Mouse (Mus musculus): ENCODE measurements around the gene Olfr959. TPM values are rescaled to one million over a fixed set of nuclear protein-coding genes. Genes with fewer than 3 reads are reported as not detected.

Gene Olfr959
- polyA plus RNA-seq, 1 experiment from 2014 or later = not detected

- Histone ChIP-seq H3K9ac (no peak overlapping the region), H3K4me1 (peaks cover 4% of the 10 kb centered on the region; the same call in 1 of the 2 replicates), H3K4me3 (no peak overlapping the region), H3K9me3 (no peaks in the 10 kb centered on the region), H3K36me3 (no peaks in the 10 kb centered on the region), H3K27me3 (no peaks in the 10 kb centered on the region), H3K27ac (no peak overlapping the region), H3K4me2 (replicated peaks) (no peak overlapping the region)
- no peak for ATAC-seq (ENCODE audit: insufficient number of reproducible peaks, insufficient read depth, low FRiP score, low TSS enrichment)
- WGBS = 42% methylated on average over 3 of the region's 3 CpGs
These were observed 17.6 kb downstream of the Olfr959 start for GRCm38 (mm10) chr9:39557529-39558348.

GRCm38 (mm10) chr9:39553946-39554345, 21.4 kb downstream of the Olfr959 start, which contains the start of gene Olfr958:
TSS of gene Olfr958 (minus strand) at chr9:39554054.
- H3K9me3 ChIP-seq = no peaks in the 10 kb centered on the region
- WGBS = 48% methylated on average over 2 of the region's 2 CpGs
- H3K36me3 ChIP-seq = no peaks in the 10 kb centered on the region
- H3K4me1 ChIP-seq = peaks cover 4% of the 10 kb centered on the region; the same call in 1 of the 2 replicates
- H3K27me3 ChIP-seq = no peaks in the 10 kb centered on the region
- no peak within 1 kb of the TSS for H3K4me2 ChIP-seq (replicated peaks)
- no peak for ATAC-seq (ENCODE audit: insufficient number of reproducible peaks, insufficient read depth, low FRiP score, low TSS enrichment)
- H3K27ac ChIP-seq = no peak within 1 kb of the TSS
- H3K4me3 ChIP-seq = no peak within 1 kb of the TSS
- no peak within 1 kb of the TSS for H3K9ac ChIP-seq

- Histone ChIP-seq H3K4me1 (no peaks in the 10 kb centered on the region), H3K4me3 (no peak overlapping the region), H3K36me3 (no peaks in the 10 kb centered on the region), H3K27ac (no peak overlapping the region), H3K27me3 (no peaks in the 10 kb centered on the region), H3K9ac (no peak overlapping the region), H3K9me3 (no peaks in the 10 kb centered on the region), H3K4me2 (replicated peaks) (no peak overlapping the region)
- 50% methylated on average over 5 of the region's 5 CpGs for WGBS
- ATAC-seq (ENCODE audit: insufficient number of reproducible peaks, insufficient read depth, low FRiP score, low TSS enrichment) = no peak
These were observed 24.6 kb downstream of the Olfr959 start for GRCm38 (mm10) chr9:39550806-39551205.

GRCm38 (mm10) chr9:39523616-39524285, 51.6 kb downstream of the Olfr959 start:
- no peak overlapping the region for H3K27ac ChIP-seq
- H3K9me3 ChIP-seq = no peaks in the 10 kb centered on the region
- H3K4me3 ChIP-seq = no peak overlapping the region
- H3K4me2 ChIP-seq (replicated peaks) = no peak overlapping the region
- H3K36me3 ChIP-seq = no peaks in the 10 kb centered on the region
- no peaks in the 10 kb centered on the region for H3K4me1 ChIP-seq
- 42% methylated on average over 1 of the region's 1 CpGs for WGBS
- H3K27me3 ChIP-seq = no peaks in the 10 kb centered on the region
- H3K9ac ChIP-seq = no peak overlapping the region
- no peak for ATAC-seq (ENCODE audit: insufficient number of reproducible peaks, insufficient read depth, low FRiP score, low TSS enrichment)

Other genes starting within 250 kb of the Olfr959 start
- gene Olfr948, start 249.5 kb downstream of the Olfr959 start, polyA plus RNA-seq (2016; fragmentation: Nextera tagmentation; extraction: Ambion mirVana) = not detected in 2 replicates
- gene Olfr951, start 188.2 kb downstream of the Olfr959 start, polyA plus RNA-seq (2016; fragmentation: Nextera tagmentation; extraction: Ambion mirVana) = not detected in 2 replicates
- not detected in 2 replicates for gene Olfr952, start 148.4 kb downstream of the Olfr959 start, polyA plus RNA-seq (2016; fragmentation: Nextera tagmentation; extraction: Ambion mirVana)
- gene Olfr954, start 118.9 kb downstream of the Olfr959 start, polyA plus RNA-seq (2016; fragmentation: Nextera tagmentation; extraction: Ambion mirVana) = not detected in 2 replicates
- not detected in 2 replicates for gene Olfr955, start 103.6 kb downstream of the Olfr959 start, polyA plus RNA-seq (2016; fragmentation: Nextera tagmentation; extraction: Ambion mirVana)
- gene Olfr44, start 81.6 kb downstream of the Olfr959 start, polyA plus RNA-seq (2016; fragmentation: Nextera tagmentation; extraction: Ambion mirVana) = not detected in 2 replicates
- gene Olfr957, start 59.8 kb downstream of the Olfr959 start, polyA plus RNA-seq (2016; fragmentation: Nextera tagmentation; extraction: Ambion mirVana) = not detected in 2 replicates
- gene Olfr958, start 21.5 kb downstream of the Olfr959 start, polyA plus RNA-seq (2016; fragmentation: Nextera tagmentation; extraction: Ambion mirVana) = not detected in 2 replicates
- 48.5 and 52.8 TPM in 2 replicates for gene AW551984, start 28.8 kb upstream of the Olfr959 start, polyA plus RNA-seq (2016; fragmentation: Nextera tagmentation; extraction: Ambion mirVana)
- not detected in 2 replicates for gene Olfr148, start 35.1 kb upstream of the Olfr959 start, polyA plus RNA-seq (2016; fragmentation: Nextera tagmentation; extraction: Ambion mirVana)
- gene Olfr960, start 45.8 kb upstream of the Olfr959 start, polyA plus RNA-seq (2016; fragmentation: Nextera tagmentation; extraction: Ambion mirVana) = not detected in 2 replicates
- gene Olfr961, start 69.5 kb upstream of the Olfr959 start, polyA plus RNA-seq (2016; fragmentation: Nextera tagmentation; extraction: Ambion mirVana) = not detected in 2 replicates
- gene Olfr963, start 91.6 kb upstream of the Olfr959 start, polyA plus RNA-seq (2016; fragmentation: Nextera tagmentation; extraction: Ambion mirVana) = not detected in 2 replicates
- gene Olfr149, start 131.5 kb upstream of the Olfr959 start, polyA plus RNA-seq (2016; fragmentation: Nextera tagmentation; extraction: Ambion mirVana) = not detected in 2 replicates
- gene Olfr965, start 135.8 kb upstream of the Olfr959 start, polyA plus RNA-seq (2016; fragmentation: Nextera tagmentation; extraction: Ambion mirVana) = not detected in 2 replicates
- not detected in 2 replicates for gene Olfr150, start 155.4 kb upstream of the Olfr959 start, polyA plus RNA-seq (2016; fragmentation: Nextera tagmentation; extraction: Ambion mirVana)
- not detected in 2 replicates for gene Olfr967, start 170.7 kb upstream of the Olfr959 start, polyA plus RNA-seq (2016; fragmentation: Nextera tagmentation; extraction: Ambion mirVana)
- gene Olfr968, start 207.7 kb upstream of the Olfr959 start, polyA plus RNA-seq (2016; fragmentation: Nextera tagmentation; extraction: Ambion mirVana) = not detected in 2 replicates
- gene Olfr969, start 215.4 kb upstream of the Olfr959 start, polyA plus RNA-seq (2016; fragmentation: Nextera tagmentation; extraction: Ambion mirVana) = not detected in 2 replicates
- gene Olfr970, start 233.3 kb upstream of the Olfr959 start, polyA plus RNA-seq (2016; fragmentation: Nextera tagmentation; extraction: Ambion mirVana) = not detected in 2 replicates